Mouse (Mus musculus): ENCODE results near the gene Sema6d. TPM values are rescaled to one million over a fixed set of nuclear protein-coding genes. Genes with fewer than 3 reads are reported as not detected.

Gene Sema6d
- polyA plus RNA-seq, 1 experiment from 2014 or later: 27.7 TPM

GRCm38 (mm10) chr2:124556861-124557499 is 467.2 kb downstream of the Sema6d start:
- H3K36me3 ChIP-seq (ENCODE audit: control insufficient read depth, insufficient read depth, low read length): no peaks in the 10 kb centered on the region
- no peaks in the 10 kb centered on the region for H3K27me3 ChIP-seq (ENCODE audit: control insufficient read depth, insufficient read depth, low read length)
- WGBS: 62% methylated on average over 5 of the region's 5 CpGs
- no peak overlapping the region for H3K27ac ChIP-seq (replicated peaks in 1 of 2; ENCODE audit: control insufficient read depth in 1 of 2, insufficient read depth in 1 of 2, low read depth in 2 of 2, low read length in 2 of 2)
- no peak for ATAC-seq (ENCODE audit: insufficient number of reproducible peaks, insufficient read depth, low FRiP score, low read depth)
- no peak overlapping the region for H3K4me2 ChIP-seq (ENCODE audit: low read length)
- H3K9me3 ChIP-seq (ENCODE audit: control insufficient read depth, low read length): no peaks in the 10 kb centered on the region
- no peaks in the 10 kb centered on the region; a peak in 1 of 4 replicates for H3K4me1 ChIP-seq (ENCODE audit: control insufficient read depth in 2 of 2, insufficient read depth in 2 of 2, low read length in 2 of 2)
- no peak overlapping the region for H3K4me3 ChIP-seq (ENCODE audit: control insufficient read depth in 1 of 2, insufficient read depth in 1 of 2, low read depth in 1 of 2, low read length in 2 of 2)
- H3K9ac ChIP-seq (ENCODE audit: low read length): no peak overlapping the region

GRCm38 (mm10) chr2:124558021-124558420 is 468.3 kb downstream of the Sema6d start:
- Histone ChIP-seq H3K4me1 (ENCODE audit: control insufficient read depth in 2 of 2, insufficient read depth in 2 of 2, low read length in 2 of 2) (no peaks in the 10 kb centered on the region; a peak in 1 of 4 replicates), H3K9me3 (ENCODE audit: control insufficient read depth, low read length) (no peaks in the 10 kb centered on the region), H3K36me3 (ENCODE audit: control insufficient read depth, insufficient read depth, low read length) (no peaks in the 10 kb centered on the region), H3K27me3 (ENCODE audit: control insufficient read depth, insufficient read depth, low read length) (no peaks in the 10 kb centered on the region), H3K27ac (replicated peaks in 1 of 2; ENCODE audit: control insufficient read depth in 1 of 2, insufficient read depth in 1 of 2, low read depth in 2 of 2, low read length in 2 of 2) (no peak overlapping the region), H3K4me2 (ENCODE audit: low read length) (no peak overlapping the region), H3K4me3 (ENCODE audit: control insufficient read depth in 1 of 2, insufficient read depth in 1 of 2, low read depth in 1 of 2, low read length in 2 of 2) (no peak overlapping the region), H3K9ac (ENCODE audit: low read length) (no peak overlapping the region)
- WGBS: 93% methylated on average over 7 of the region's 7 CpGs
- no peak for ATAC-seq (ENCODE audit: insufficient number of reproducible peaks, insufficient read depth, low FRiP score, low read depth)

- Histone ChIP-seq H3K4me2 (ENCODE audit: low read length) (no peak overlapping the region), H3K4me3 (ENCODE audit: control insufficient read depth in 1 of 2, insufficient read depth in 1 of 2, low read depth in 1 of 2, low read length in 2 of 2) (no peak overlapping the region), H3K9me3 (ENCODE audit: control insufficient read depth, low read length) (no peaks in the 10 kb centered on the region), H3K9ac (ENCODE audit: low read length) (no peak overlapping the region), H3K36me3 (ENCODE audit: control insufficient read depth, insufficient read depth, low read length) (no peaks in the 10 kb centered on the region), H3K27ac (replicated peaks in 1 of 2; ENCODE audit: control insufficient read depth in 1 of 2, insufficient read depth in 1 of 2, low read depth in 2 of 2, low read length in 2 of 2) (no peak overlapping the region), H3K27me3 (ENCODE audit: control insufficient read depth, insufficient read depth, low read length) (no peaks in the 10 kb centered on the region), H3K4me1 (ENCODE audit: control insufficient read depth in 2 of 2, insufficient read depth in 2 of 2, low read length in 2 of 2) (no peaks in the 10 kb centered on the region)
- WGBS: 71% methylated on average over 5 of the region's 5 CpGs
- ATAC-seq (ENCODE audit: insufficient number of reproducible peaks, insufficient read depth, low FRiP score, low read depth): no peak
These were observed 471.9 kb downstream of the Sema6d start for GRCm38 (mm10) chr2:124561668-124562067.

DNA sequence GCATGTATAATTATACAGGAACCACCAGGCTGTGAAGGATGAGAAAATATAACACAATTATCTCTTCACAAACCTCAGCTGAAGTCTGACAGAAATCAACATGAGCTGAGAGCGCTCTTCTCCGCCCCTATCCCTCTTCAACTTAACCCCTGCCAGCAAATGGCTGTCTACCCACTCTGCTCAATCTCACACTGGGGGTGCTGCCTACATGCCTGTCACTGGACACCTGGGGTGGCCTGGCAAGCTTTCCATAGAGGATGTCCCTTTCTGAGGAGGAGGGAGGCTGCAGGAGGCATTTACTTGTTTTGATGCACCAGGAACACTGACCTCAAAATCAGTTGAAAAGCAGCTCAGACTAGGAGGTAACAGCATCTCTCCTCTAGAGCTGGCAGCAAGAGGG is 472.3 kb downstream of the Sema6d start:
- H3K9me3 ChIP-seq (ENCODE audit: control insufficient read depth, low read length): no peaks in the 10 kb centered on the region
- 65% methylated on average over 2 of the region's 2 CpGs for WGBS
- ATAC-seq (ENCODE audit: insufficient number of reproducible peaks, insufficient read depth, low FRiP score, low read depth): no peak

GRCm38 (mm10) chr2:124563759-124564158 is 474.0 kb downstream of the Sema6d start:
- Histone ChIP-seq H3K4me3 (ENCODE audit: control insufficient read depth in 1 of 2, insufficient read depth in 1 of 2, low read depth in 1 of 2, low read length in 2 of 2) (no peak overlapping the region), H3K9ac (ENCODE audit: low read length) (no peak overlapping the region), H3K4me2 (ENCODE audit: low read length) (no peak overlapping the region), H3K36me3 (ENCODE audit: control insufficient read depth, insufficient read depth, low read length) (no peaks in the 10 kb centered on the region), H3K4me1 (ENCODE audit: control insufficient read depth in 2 of 2, insufficient read depth in 2 of 2, low read length in 2 of 2) (no peaks in the 10 kb centered on the region), H3K27ac (replicated peaks in 1 of 2; ENCODE audit: control insufficient read depth in 1 of 2, insufficient read depth in 1 of 2, low read depth in 2 of 2, low read length in 2 of 2) (no peak overlapping the region), H3K9me3 (ENCODE audit: control insufficient read depth, low read length) (no peaks in the 10 kb centered on the region), H3K27me3 (ENCODE audit: control insufficient read depth, insufficient read depth, low read length) (no peaks in the 10 kb centered on the region)
- no peak for ATAC-seq (ENCODE audit: insufficient number of reproducible peaks, insufficient read depth, low FRiP score, low read depth)
- 85% methylated on average over 5 of the region's 5 CpGs for WGBS

More for the DNA sequence above, 472.3 kb downstream of the Sema6d start:
- H3K4me3 ChIP-seq (ENCODE audit: control insufficient read depth in 1 of 2, insufficient read depth in 1 of 2, low read depth in 1 of 2, low read length in 2 of 2): no peak overlapping the region
- no peaks in the 10 kb centered on the region for H3K4me1 ChIP-seq (ENCODE audit: control insufficient read depth in 2 of 2, insufficient read depth in 2 of 2, low read length in 2 of 2)
- no peak overlapping the region for H3K4me2 ChIP-seq (ENCODE audit: low read length)
- H3K9ac ChIP-seq (ENCODE audit: low read length): no peak overlapping the region
- H3K36me3 ChIP-seq (ENCODE audit: control insufficient read depth, insufficient read depth, low read length): no peaks in the 10 kb centered on the region
- H3K27me3 ChIP-seq (ENCODE audit: control insufficient read depth, insufficient read depth, low read length): no peaks in the 10 kb centered on the region
- no peak overlapping the region for H3K27ac ChIP-seq (replicated peaks in 1 of 2; ENCODE audit: control insufficient read depth in 1 of 2, insufficient read depth in 1 of 2, low read depth in 2 of 2, low read length in 2 of 2)

GRCm38 (mm10) chr2:124573734-124574133 is 484.0 kb downstream of the Sema6d start:
- H3K27me3 ChIP-seq (ENCODE audit: control insufficient read depth, insufficient read depth, low read length): no peaks in the 10 kb centered on the region
- no peaks in the 10 kb centered on the region for H3K9me3 ChIP-seq (ENCODE audit: control insufficient read depth, low read length)
- H3K4me2 ChIP-seq (ENCODE audit: low read length): no peak overlapping the region
- no peak for ATAC-seq (ENCODE audit: insufficient number of reproducible peaks, insufficient read depth, low FRiP score, low read depth)
- H3K27ac ChIP-seq (replicated peaks in 1 of 2; ENCODE audit: control insufficient read depth in 1 of 2, insufficient read depth in 1 of 2, low read depth in 2 of 2, low read length in 2 of 2): no peak overlapping the region
- no peaks in the 10 kb centered on the region for H3K36me3 ChIP-seq (ENCODE audit: control insufficient read depth, insufficient read depth, low read length)
- no peaks in the 10 kb centered on the region for H3K4me1 ChIP-seq (ENCODE audit: control insufficient read depth in 2 of 2, insufficient read depth in 2 of 2, low read length in 2 of 2)
- no peak overlapping the region for H3K9ac ChIP-seq (ENCODE audit: low read length)
- no peak overlapping the region for H3K4me3 ChIP-seq (ENCODE audit: control insufficient read depth in 1 of 2, insufficient read depth in 1 of 2, low read depth in 1 of 2, low read length in 2 of 2)
- 63% methylated on average over 4 of the region's 4 CpGs for WGBS

- Histone ChIP-seq H3K4me2 (ENCODE audit: low read length) (no peak overlapping the region), H3K27ac (replicated peaks in 1 of 2; ENCODE audit: control insufficient read depth in 1 of 2, insufficient read depth in 1 of 2, low read depth in 2 of 2, low read length in 2 of 2) (no peak overlapping the region), H3K4me1 (ENCODE audit: control insufficient read depth in 2 of 2, insufficient read depth in 2 of 2, low read length in 2 of 2) (no peaks in the 10 kb centered on the region), H3K27me3 (ENCODE audit: control insufficient read depth, insufficient read depth, low read length) (no peaks in the 10 kb centered on the region), H3K4me3 (ENCODE audit: control insufficient read depth in 1 of 2, insufficient read depth in 1 of 2, low read depth in 1 of 2, low read length in 2 of 2) (no peak overlapping the region), H3K9me3 (ENCODE audit: control insufficient read depth, low read length) (no peaks in the 10 kb centered on the region), H3K9ac (ENCODE audit: low read length) (no peak overlapping the region), H3K36me3 (ENCODE audit: control insufficient read depth, insufficient read depth, low read length) (no peaks in the 10 kb centered on the region)
- no peak for ATAC-seq (ENCODE audit: insufficient number of reproducible peaks, insufficient read depth, low FRiP score, low read depth)
- 69% methylated on average over 2 of the region's 2 CpGs for WGBS
These were observed 486.3 kb downstream of the Sema6d start for GRCm38 (mm10) chr2:124576053-124576452.

DNA sequence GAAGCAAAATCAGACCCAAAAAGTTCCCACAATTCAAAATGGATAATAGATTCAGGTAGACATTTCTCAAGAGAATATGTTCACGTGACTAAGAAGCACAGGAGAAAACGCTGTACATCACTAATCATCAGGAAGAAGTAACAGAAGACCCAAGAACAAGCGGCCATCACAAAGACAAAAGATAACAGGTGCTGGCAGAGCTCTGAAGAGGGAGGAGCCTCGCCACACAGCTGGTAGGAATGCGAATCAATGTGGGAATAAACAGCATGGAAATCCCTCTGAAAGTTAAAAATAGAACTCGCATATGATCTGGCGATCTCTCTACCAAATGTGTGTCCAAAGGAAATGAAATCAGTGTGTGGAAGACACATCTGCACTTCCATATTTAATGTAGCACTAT is 493.8 kb downstream of the Sema6d start:
- Histone ChIP-seq H3K9ac (ENCODE audit: low read length) (no peak overlapping the region), H3K4me1 (ENCODE audit: control insufficient read depth in 2 of 2, insufficient read depth in 2 of 2, low read length in 2 of 2) (peaks cover 2 to 4% of the 10 kb centered on the region in 2 experiments; a peak in 3 of 4 replicates), H3K9me3 (ENCODE audit: control insufficient read depth, low read length) (no peaks in the 10 kb centered on the region), H3K4me3 (ENCODE audit: control insufficient read depth in 1 of 2, insufficient read depth in 1 of 2, low read depth in 1 of 2, low read length in 2 of 2) (no peak overlapping the region), H3K27ac (replicated peaks in 1 of 2; ENCODE audit: control insufficient read depth in 1 of 2, insufficient read depth in 1 of 2, low read depth in 2 of 2, low read length in 2 of 2) (no peak overlapping the region), H3K36me3 (ENCODE audit: control insufficient read depth, insufficient read depth, low read length) (no peaks in the 10 kb centered on the region), H3K27me3 (ENCODE audit: control insufficient read depth, insufficient read depth, low read length) (no peaks in the 10 kb centered on the region), H3K4me2 (ENCODE audit: low read length) (no peak overlapping the region)
- 53% methylated on average over 7 of the region's 7 CpGs for WGBS
- no peak for ATAC-seq (ENCODE audit: insufficient number of reproducible peaks, insufficient read depth, low FRiP score, low read depth)

Measured in heart, embryonic 14.5 days (tissue).